9 mouse cellular contexts compared by ENCODE assay signal in the genomic region with DNA sequence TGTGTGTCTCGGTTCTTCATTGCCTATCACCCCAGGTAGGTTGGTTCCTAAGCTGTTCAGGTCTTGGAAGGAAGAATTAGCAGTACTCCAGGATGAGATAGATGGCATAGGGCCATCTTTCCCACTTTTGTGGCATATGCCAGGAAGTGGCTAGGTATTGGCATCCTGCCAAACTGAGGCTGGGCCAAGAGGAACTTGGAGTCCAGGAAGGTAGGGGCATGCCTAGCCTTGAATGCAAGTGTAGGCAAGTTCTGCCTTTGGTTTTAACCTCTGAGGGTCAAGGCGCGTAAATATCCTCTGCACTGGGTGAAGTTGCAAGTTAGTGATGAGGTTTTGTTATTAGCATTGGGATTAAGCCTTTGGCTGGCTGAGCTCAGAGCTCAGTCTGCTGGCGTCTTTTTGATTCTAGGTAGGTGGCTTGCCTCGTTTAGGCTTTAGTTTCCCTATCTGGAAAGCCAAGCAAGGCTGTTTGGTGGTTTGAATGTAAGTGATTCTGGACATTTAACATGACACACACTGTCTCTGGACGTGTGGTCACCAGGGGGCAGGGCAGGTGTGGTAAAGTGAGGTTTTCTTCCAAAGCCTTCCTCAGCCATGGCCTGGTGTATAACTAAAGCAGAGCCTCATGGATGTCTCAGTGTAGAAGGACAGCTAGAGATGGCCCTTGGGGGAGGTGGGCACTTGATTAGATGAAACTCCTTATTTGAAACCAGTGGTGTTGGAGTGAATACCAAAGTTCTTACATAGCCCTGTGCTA. TPM values are rescaled to one million over a fixed set of nuclear protein-coding genes. Genes with fewer than 3 reads are reported as not detected.
DNase-seq lines count a peak whose midpoint lies in the region; ATAC-seq and TF ChIP-seq lines count a peak whose summit lies in the region.
"Had no signal": no experiment of that assay in that cellular context is flagged by ENCODE, and none has a peak within 500 bp of the region (broad histone marks: within the 10 kb centered on the region; RNA-seq: fewer than 3 reads in every experiment).

No protein-coding gene starts in this region.

- H3K27ac ChIP-seq in liver, adult 2 months (replicated peaks; ENCODE audit: insufficient read depth, low read depth, low read length): no peak overlapping the region
- H3K27ac ChIP-seq in liver, embryonic 11.5 days (ENCODE audit: low read depth, low read length): no peak overlapping the region
- H3K27ac ChIP-seq in forebrain, embryonic 10.5 days: no peak overlapping the region
- H3K27ac ChIP-seq: liver, embryonic 15.5 days had no signal

- no peaks in the 10 kb centered on the region for H3K4me1 ChIP-seq in liver, adult 2 months (ENCODE audit: control insufficient read depth, insufficient read depth, low read length)
- H3K4me1 ChIP-seq in liver, embryonic 11.5 days (replicated peaks; ENCODE audit: control insufficient read depth, insufficient read depth, low read length): no peaks in the 10 kb centered on the region
- H3K4me1 ChIP-seq in forebrain, embryonic 10.5 days: peaks cover 10% of the 10 kb centered on the region
- H3K4me1 ChIP-seq: liver, embryonic 15.5 days had no signal

- ATAC-seq in liver, embryonic 11.5 days (replicated peaks; ENCODE audit: low FRiP score): no peak

- no peak overlapping the region for H3K4me2 ChIP-seq in liver, embryonic 11.5 days
- H3K4me2 ChIP-seq: liver, embryonic 15.5 days had no signal

- no peak for TF ChIP-seq POLR2A in liver, adult 2 months (IDR thresholded peaks at IDR 0.05; ENCODE audit: extremely low read depth, insufficient read depth, low read length)

- DNase-seq in cerebellum, adult 11-12 months: peak; percentile 10
- DNase-seq in cerebellum, adult 8-10 months: no peak
- DNase-seq in liver, adult 2 months (ENCODE audit: extremely low read depth, low read depth, low spot score): no peak
- DNase-seq in liver, embryonic 11.5 days (ENCODE audit: low spot score): no peak
- peak; percentile 41 to 62 for DNase-seq in cerebellum, postnatal 36 days
- DNase-seq in lung, postnatal 25 days (ENCODE audit: low spot score): peak; percentile 17
- DNase-seq in forebrain, embryonic 10.5 days (ENCODE audit: extremely low spot score, low spot score): no peak
- no peak for DNase-seq in neural tube, embryonic 10.5 days (ENCODE audit: extremely low spot score, low spot score)

- TF ChIP-seq CTCF in liver, adult 2 months (IDR thresholded peaks at IDR 0.05; ENCODE audit: low read depth, low read length): peak; percentile 57

- H3K9ac ChIP-seq in liver, adult 2 months (ENCODE audit: low read depth, low read length): no peak overlapping the region
- H3K9ac ChIP-seq in liver, embryonic 11.5 days (ENCODE audit: low read depth, low read length): no peak overlapping the region
- H3K9ac ChIP-seq: liver, embryonic 15.5 days had no signal

- H3K27me3 ChIP-seq in liver, adult 2 months (ENCODE audit: control insufficient read depth, insufficient read depth, low read length): no peaks in the 10 kb centered on the region
- no peaks in the 10 kb centered on the region for H3K27me3 ChIP-seq in liver, embryonic 11.5 days (replicated peaks; ENCODE audit: control insufficient read depth, insufficient read depth, low read length)
- peaks cover 13% of the 10 kb centered on the region for H3K27me3 ChIP-seq in forebrain, embryonic 10.5 days (ENCODE audit: poor library complexity, severe bottlenecking)

- no peaks in the 10 kb centered on the region for H3K9me3 ChIP-seq in liver, embryonic 11.5 days (ENCODE audit: control insufficient read depth, low read length)
- H3K9me3 ChIP-seq in forebrain, embryonic 10.5 days: no peaks in the 10 kb centered on the region
- H3K9me3 ChIP-seq: liver, embryonic 15.5 days had no signal

- no peaks in the 10 kb centered on the region for H3K79me2 ChIP-seq in liver, adult 2 months (ENCODE audit: control insufficient read depth, insufficient read depth, low read length)

- H3K4me3 ChIP-seq in liver, adult 2 months (ENCODE audit: insufficient read depth, low read depth, low read length): no peak overlapping the region
- no peak overlapping the region for H3K4me3 ChIP-seq in liver, embryonic 11.5 days (ENCODE audit: low read depth, low read length)
- no peak overlapping the region for H3K4me3 ChIP-seq in forebrain, embryonic 10.5 days
- H3K4me3 ChIP-seq: liver, embryonic 15.5 days had no signal

- WGBS in liver, adult 2 months: 69% methylated on average over 6 of the region's 6 CpGs
- WGBS in liver, embryonic 11.5 days: 68% methylated on average over 6 of the region's 6 CpGs
- WGBS in forebrain, embryonic 10.5 days: 76% methylated on average over 6 of the region's 6 CpGs

- no peaks in the 10 kb centered on the region for H3K36me3 ChIP-seq in liver, adult 2 months (ENCODE audit: control insufficient read depth, insufficient read depth, low read length)
- no peaks in the 10 kb centered on the region for H3K36me3 ChIP-seq in liver, embryonic 11.5 days (ENCODE audit: control insufficient read depth, insufficient read depth, low read length)
- H3K36me3 ChIP-seq in forebrain, embryonic 10.5 days (replicated peaks): peaks cover 39% of the 10 kb centered on the region
- H3K36me3 ChIP-seq: liver, embryonic 15.5 days had no signal

RNA-seq across cellular contexts. Expression of gene Arhgef3, which starts 5.8 kb away (rescaled TPM):
- total RNA-seq in liver, adult 2 months (2014; rRNA removed): 17.2 and 19.3 TPM in 2 replicates
- polyA plus RNA-seq in liver, adult 2 months (2012; rRNA removed): 6.4 and 6.7 TPM in 2 replicates
- 6.4 and 6.8 TPM in 2 replicates for polyA plus RNA-seq in liver, embryonic 11.5 days (2014; fragmentation: Nextera tagmentation; extraction: Ambion mirVana)
- 1.6 and 2.4 TPM in 2 replicates for polyA plus RNA-seq in forebrain, embryonic 10.5 days (2016; fragmentation: Nextera tagmentation; extraction: Ambion mirVana)

Comparison
In these comparisons a context has a peak if more than half of its experiments do, and no peak if none do; other contexts are left out.
1. DNase-seq: peak in cerebellum, adult 11-12 months (single experiment), cerebellum, postnatal 36 days (2 of 2) and lung, postnatal 25 days (single experiment); none in cerebellum, adult 8-10 months (single experiment), liver, adult 2 months (single experiment), liver, embryonic 11.5 days (single experiment), forebrain, embryonic 10.5 days (single experiment) and neural tube, embryonic 10.5 days (single experiment).